Mouse (Mus musculus): ENCODE data around the gene Pax3. TPM values are rescaled to one million over a fixed set of nuclear protein-coding genes. Genes with fewer than 3 reads are reported as not detected.

Gene Pax3
- polyA plus RNA-seq, 1 experiment, result 6.6 TPM

GRCm38 (mm10) chr1:78171671-78172070 is 25.3 kb downstream of the Pax3 start:
- no peaks in the 10 kb centered on the region for H3K4me1 ChIP-seq (ENCODE audit: control insufficient read depth, insufficient read depth, low read length)
- no peak overlapping the region for H3K27ac ChIP-seq (ENCODE audit: control insufficient read depth, insufficient read depth, low read depth, low read length, poor library complexity)
- H3K4me3 ChIP-seq (replicated peaks; ENCODE audit: control insufficient read depth, low read depth, low read length), result no peak overlapping the region
- WGBS, result 56% methylated on average over 1 of the region's 1 CpGs
- TF ChIP-seq CTCF (IDR thresholded peaks at IDR 0.05; ENCODE audit: control insufficient read depth, insufficient read depth, low read length) (no peak), POLR2A (IDR thresholded peaks at IDR 0.05; ENCODE audit: borderline replicate concordance, control insufficient read depth, low read depth, low read length) (no peak)

- no peak for TF ChIP-seq POLR2A (IDR thresholded peaks at IDR 0.05; ENCODE audit: borderline replicate concordance, control insufficient read depth, low read depth, low read length)
- no peak overlapping the region for H3K4me3 ChIP-seq (replicated peaks; ENCODE audit: control insufficient read depth, low read depth, low read length)
- no peak overlapping the region for H3K27ac ChIP-seq (ENCODE audit: control insufficient read depth, insufficient read depth, low read depth, low read length, poor library complexity)
- 73% methylated on average over 9 of the region's 9 CpGs for WGBS
- H3K4me1 ChIP-seq (ENCODE audit: control insufficient read depth, insufficient read depth, low read length), result no peaks in the 10 kb centered on the region
These were observed 26.2 kb downstream of the Pax3 start for GRCm38 (mm10) chr1:78170771-78171170.

- Histone ChIP-seq H3K27ac (ENCODE audit: control insufficient read depth, insufficient read depth, low read depth, low read length, poor library complexity) (no peak overlapping the region), H3K4me1 (ENCODE audit: control insufficient read depth, insufficient read depth, low read length) (no peaks in the 10 kb centered on the region), H3K4me3 (replicated peaks; ENCODE audit: control insufficient read depth, low read depth, low read length) (no peak overlapping the region)
- 67% methylated on average over 3 of the region's 3 CpGs for WGBS
- TF ChIP-seq CTCF (IDR thresholded peaks at IDR 0.05; ENCODE audit: control insufficient read depth, insufficient read depth, low read length), result no peak
- no peak for TF ChIP-seq POLR2A (IDR thresholded peaks at IDR 0.05; ENCODE audit: borderline replicate concordance, control insufficient read depth, low read depth, low read length)
These were observed 28.1 kb downstream of the Pax3 start for GRCm38 (mm10) chr1:78168796-78169195.

- no peak overlapping the region for H3K4me3 ChIP-seq (replicated peaks; ENCODE audit: control insufficient read depth, low read depth, low read length)
- H3K4me1 ChIP-seq (ENCODE audit: control insufficient read depth, insufficient read depth, low read length), result no peaks in the 10 kb centered on the region
- no peak for TF ChIP-seq POLR2A (IDR thresholded peaks at IDR 0.05; ENCODE audit: borderline replicate concordance, control insufficient read depth, low read depth, low read length)
- TF ChIP-seq CTCF (IDR thresholded peaks at IDR 0.05; ENCODE audit: control insufficient read depth, insufficient read depth, low read length), result no peak
- WGBS, result 69% methylated on average over 18 of the region's 18 CpGs
- no peak overlapping the region for H3K27ac ChIP-seq (ENCODE audit: control insufficient read depth, insufficient read depth, low read depth, low read length, poor library complexity)
These were observed 29.2 kb downstream of the Pax3 start for GRCm38 (mm10) chr1:78167577-78168286.

- Histone ChIP-seq H3K4me3 (replicated peaks; ENCODE audit: control insufficient read depth, low read depth, low read length) (no peak overlapping the region), H3K4me1 (ENCODE audit: control insufficient read depth, insufficient read depth, low read length) (no peaks in the 10 kb centered on the region), H3K27ac (ENCODE audit: control insufficient read depth, insufficient read depth, low read depth, low read length, poor library complexity) (no peak overlapping the region)
- TF ChIP-seq CTCF (IDR thresholded peaks at IDR 0.05; ENCODE audit: control insufficient read depth, insufficient read depth, low read length) (no peak), POLR2A (IDR thresholded peaks at IDR 0.05; ENCODE audit: borderline replicate concordance, control insufficient read depth, low read depth, low read length) (no peak)
- 68% methylated on average over 5 of the region's 5 CpGs for WGBS
These were observed 35.2 kb downstream of the Pax3 start for GRCm38 (mm10) chr1:78161745-78162144.

- Histone ChIP-seq H3K4me1 (ENCODE audit: control insufficient read depth, insufficient read depth, low read length) (no peaks in the 10 kb centered on the region), H3K27ac (ENCODE audit: control insufficient read depth, insufficient read depth, low read depth, low read length, poor library complexity) (no peak overlapping the region), H3K4me3 (replicated peaks; ENCODE audit: control insufficient read depth, low read depth, low read length) (no peak overlapping the region)
- 54% methylated on average over 6 of the region's 6 CpGs for WGBS
- TF ChIP-seq CTCF (IDR thresholded peaks at IDR 0.05; ENCODE audit: control insufficient read depth, insufficient read depth, low read length), result no peak
- TF ChIP-seq POLR2A (IDR thresholded peaks at IDR 0.05; ENCODE audit: borderline replicate concordance, control insufficient read depth, low read depth, low read length), result no peak
These were observed 39.0 kb downstream of the Pax3 start for GRCm38 (mm10) chr1:78157930-78158329.

- Histone ChIP-seq H3K4me3 (replicated peaks; ENCODE audit: control insufficient read depth, low read depth, low read length) (no peak overlapping the region), H3K4me1 (ENCODE audit: control insufficient read depth, insufficient read depth, low read length) (no peaks in the 10 kb centered on the region), H3K27ac (ENCODE audit: control insufficient read depth, insufficient read depth, low read depth, low read length, poor library complexity) (no peak overlapping the region)
- 77% methylated on average over 4 of the region's 4 CpGs for WGBS
- TF ChIP-seq CTCF (IDR thresholded peaks at IDR 0.05; ENCODE audit: control insufficient read depth, insufficient read depth, low read length) (no peak), POLR2A (IDR thresholded peaks at IDR 0.05; ENCODE audit: borderline replicate concordance, control insufficient read depth, low read depth, low read length) (no peak)
These were observed 41.1 kb downstream of the Pax3 start for GRCm38 (mm10) chr1:78155796-78156195.

- WGBS, result 17% methylated on average over 2 of the region's 2 CpGs
- H3K4me3 ChIP-seq (replicated peaks; ENCODE audit: control insufficient read depth, low read depth, low read length), result no peak overlapping the region
- TF ChIP-seq POLR2A (IDR thresholded peaks at IDR 0.05; ENCODE audit: borderline replicate concordance, control insufficient read depth, low read depth, low read length), result no peak
- H3K4me1 ChIP-seq (ENCODE audit: control insufficient read depth, insufficient read depth, low read length), result no peaks in the 10 kb centered on the region
- no peak overlapping the region for H3K27ac ChIP-seq (ENCODE audit: control insufficient read depth, insufficient read depth, low read depth, low read length, poor library complexity)
These were observed 48.8 kb downstream of the Pax3 start for GRCm38 (mm10) chr1:78148011-78148623.

All from bone marrow, adult 2 months (tissue).